Mouse (Mus musculus) stomach, adult 2 months (tissue): ENCODE data around the gene Nup107. TPM values are rescaled to one million over a fixed set of nuclear protein-coding genes. Genes with fewer than 3 reads are reported as not detected.

Experiments
- polyA plus RNA-seq: library from polyadenylated mRNA; depleted of rRNA; stranded (reverse); fragments of >200 nt; gene quantifications from 2 replicates; pipeline ENCODE4 v1.2.3, GENCODE M21; 2012; rRNA removed

Gene Nup107
- 0.56 and 0.71 TPM in 2 replicates for polyA plus RNA-seq

GRCm38 (mm10) chr10:117792141-117793091, at the start of gene Nup107:
Gene Nup107, minus strand, starts transcription at chr10:117792705.

GRCm38 (mm10) chr10:117746297-117746883, 46.1 kb downstream of the Nup107 start, which contains the start of gene Slc35e3:
Gene Slc35e3, minus strand, starts transcription at chr10:117746365.

GRCm38 (mm10) chr10:117710604-117711141, 81.8 kb downstream of the Nup107 start, which contains the start of gene Mdm2:
Gene Mdm2, minus strand, starts transcription at chr10:117710758.

Other genes starting within 250 kb of the Nup107 start
- gene Cpm, start 163.2 kb downstream of the Nup107 start, polyA plus RNA-seq, result 7.2 TPM in 2 replicates
- gene Mdm2, start 81.9 kb downstream of the Nup107 start, polyA plus RNA-seq, result 20.0 and 38.6 TPM in 2 replicates
- 8.1 and 9.8 TPM in 2 replicates for gene Slc35e3, start 46.3 kb downstream of the Nup107 start, polyA plus RNA-seq
- 3.4 and 3.7 TPM in 2 replicates for gene Rap1b, start 53.3 kb upstream of the Nup107 start, polyA plus RNA-seq